Mouse (Mus musculus) spleen, postnatal 36 days (tissue): ENCODE results near the gene Ipo5.

ENCODE experiments used
- DNase-seq, 2 experiments: peaks; one replicate each; pipeline ENCODE4 v3.0.0; 2022; ENCODE audit warnings: low spot score in 2 of 2, mixed read lengths in 1 of 2

Gene Ipo5

GRCm38 (mm10) chr14:120921805-120922204, 10.8 kb downstream of the Ipo5 start:
- DNase-seq = no peak

- DNase-seq = no peak
Measured at GRCm38 (mm10) chr14:120924044-120924443, 13.0 kb downstream of the Ipo5 start.

GRCm38 (mm10) chr14:120925731-120926585, 14.9 kb downstream of the Ipo5 start:
- DNase-seq = no peak

GRCm38 (mm10) chr14:120931236-120931635, 20.2 kb downstream of the Ipo5 start:
- DNase-seq = no peak

GRCm38 (mm10) chr14:120933624-120934023, 22.6 kb downstream of the Ipo5 start:
- DNase-seq = no peak

GRCm38 (mm10) chr14:120937102-120937501, 26.1 kb downstream of the Ipo5 start:
- no peak for DNase-seq

GRCm38 (mm10) chr14:120942803-120943202, 31.8 kb downstream of the Ipo5 start:
- DNase-seq = no peak

- DNase-seq = no peak
Measured at GRCm38 (mm10) chr14:120945146-120945545, 34.1 kb downstream of the Ipo5 start.

- no peak for DNase-seq
Measured at GRCm38 (mm10) chr14:120947104-120947503, 36.1 kb downstream of the Ipo5 start.

GRCm38 (mm10) chr14:120949002-120949401, 38.0 kb downstream of the Ipo5 start:
- DNase-seq = no peak

GRCm38 (mm10) chr14:120950068-120950467, 39.0 kb downstream of the Ipo5 start:
- DNase-seq = no peak

GRCm38 (mm10) chr14:120952434-120952833, 41.4 kb downstream of the Ipo5 start:
- no peak for DNase-seq

GRCm38 (mm10) chr14:120960551-120960950, 49.5 kb downstream of the Ipo5 start:
- no peak for DNase-seq

GRCm38 (mm10) chr14:120960991-120961390, 50.0 kb downstream of the Ipo5 start:
- DNase-seq = no peak

- DNase-seq = peak; percentile 18 to 41
Measured at GRCm38 (mm10) chr14:120967072-120967471, 56.0 kb downstream of the Ipo5 start.

GRCm38 (mm10) chr14:120968723-120969122, 57.7 kb downstream of the Ipo5 start:
- DNase-seq = no peak

- DNase-seq = no peak
Measured at GRCm38 (mm10) chr14:120969673-120970072, 58.6 kb downstream of the Ipo5 start.

- DNase-seq = no peak
Measured at GRCm38 (mm10) chr14:120970637-120971036, 59.6 kb downstream of the Ipo5 start.

GRCm38 (mm10) chr14:120971313-120971712, 60.3 kb downstream of the Ipo5 start:
- no peak for DNase-seq

GRCm38 (mm10) chr14:120979559-120979958, 68.5 kb downstream of the Ipo5 start:
- no peak for DNase-seq

- no peak for DNase-seq
Measured at GRCm38 (mm10) chr14:120989126-120989525, 78.1 kb downstream of the Ipo5 start.
